Mouse (Mus musculus): ENCODE measurements around the gene Pcdh15. TPM values are rescaled to one million over a fixed set of nuclear protein-coding genes. Genes with fewer than 3 reads are reported as not detected.

Pcdh15 gene
- total and polyA plus RNA-seq, 3 experiments = not detected

DNA sequence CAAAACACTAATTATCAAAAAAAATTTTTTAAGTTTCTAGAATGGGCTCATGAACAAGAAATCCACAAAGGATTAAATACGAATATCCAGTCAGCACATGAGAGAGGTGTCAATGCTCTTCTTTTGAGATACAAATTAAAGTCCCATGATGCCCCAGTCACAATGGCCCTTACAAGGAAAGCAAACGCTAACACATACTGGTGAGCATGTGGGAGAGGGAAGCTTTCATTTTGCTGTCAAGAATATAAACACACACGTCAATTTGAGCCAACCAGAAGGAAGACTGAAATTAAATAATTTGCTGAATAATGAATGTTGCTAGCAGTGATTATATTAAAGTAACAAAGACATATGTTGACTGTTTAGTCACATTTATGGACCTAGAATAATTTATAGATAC lies 1470.5 kb downstream of the Pcdh15 start:
- no peaks in the 10 kb centered on the region for H3K36me3 ChIP-seq (ENCODE audit: control insufficient read depth in 1 of 2, insufficient read depth in 2 of 2, low read length in 2 of 2)
- DNase-seq (ENCODE audit: low read depth, low spot score) = no peak
- no peaks in the 10 kb centered on the region for H3K79me2 ChIP-seq (ENCODE audit: control insufficient read depth, insufficient read depth, low read length, poor library complexity)
- H3K4me3 ChIP-seq (ENCODE audit: control insufficient read depth in 1 of 2, insufficient read depth in 1 of 2, low read depth in 2 of 2, low read length in 2 of 2) = no peak overlapping the region
- TF ChIP-seq MXI1 (IDR thresholded peaks at IDR 0.05; ENCODE audit: low read depth, low read length) (no peak), NELFE (IDR thresholded peaks at IDR 0.05; ENCODE audit: low read depth, low read length) (no peak), MAFK (IDR thresholded peaks at IDR 0.05; ENCODE audit: borderline replicate concordance, low read depth, low read length) (no peak), POLR2AphosphoS5 (IDR thresholded peaks at IDR 0.05; ENCODE audit: borderline replicate concordance, low read depth, low read length) (no peak), MAX (IDR thresholded peaks at IDR 0.05; ENCODE audit: low read length) (no peak), UBTF (IDR thresholded peaks at IDR 0.05; ENCODE audit: borderline replicate concordance, insufficient read depth, low read depth, low read length) (no peak), USF2 (IDR thresholded peaks at IDR 0.05; ENCODE audit: borderline replicate concordance in 1 of 2, insufficient read depth in 1 of 2, low read depth in 1 of 2, low read length in 2 of 2) (no peak), ZC3H11A (IDR thresholded peaks at IDR 0.05; ENCODE audit: low read depth, low read length) (no peak), TBP (IDR thresholded peaks at IDR 0.05; ENCODE audit: low read depth, low read length) (no peak), MEF2A (IDR thresholded peaks at IDR 0.05; ENCODE audit: extremely low read depth, insufficient replicate concordance, low read depth, low read length, poor library complexity, severe bottlenecking) (no peak)
- no peak overlapping the region for H3K27ac ChIP-seq (ENCODE audit: control insufficient read depth, low read depth, low read length)
- H3K27me3 ChIP-seq (ENCODE audit: control insufficient read depth in 1 of 2, insufficient read depth in 2 of 2, low read length in 2 of 2) = no peaks in the 10 kb centered on the region
- H3K9me3 ChIP-seq (replicated peaks; ENCODE audit: insufficient read depth, low read length) = no peaks in the 10 kb centered on the region
- no peak overlapping the region for H3K9ac ChIP-seq (ENCODE audit: control insufficient read depth, low read depth, low read length, poor library complexity, severe bottlenecking)
- no peaks in the 10 kb centered on the region for H3K4me1 ChIP-seq (ENCODE audit: control insufficient read depth in 1 of 2, insufficient read depth in 2 of 2, low read length in 2 of 2)

DNA sequence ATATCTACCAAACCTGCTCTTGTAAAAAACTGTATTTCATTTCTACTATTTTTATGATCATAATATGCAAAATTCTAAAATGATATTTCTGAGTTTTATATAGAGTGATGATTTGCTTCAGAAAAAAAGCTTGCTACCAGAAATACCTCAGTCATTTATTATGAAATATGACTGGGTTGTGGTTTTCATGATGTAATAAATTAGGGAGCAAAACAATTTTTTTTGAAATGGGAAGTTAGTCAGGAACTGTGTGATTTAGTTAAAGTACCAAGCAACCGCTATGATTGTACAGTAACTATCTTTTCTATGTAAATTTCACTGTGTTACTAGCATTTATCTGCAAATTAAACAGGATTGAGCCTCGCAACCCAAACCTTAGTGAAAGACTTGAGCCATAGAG lies 1480.8 kb downstream of the Pcdh15 start:
- H3K4me1 ChIP-seq (ENCODE audit: control insufficient read depth in 1 of 2, insufficient read depth in 2 of 2, low read length in 2 of 2) = no peaks in the 10 kb centered on the region
- no peak overlapping the region for H3K9ac ChIP-seq (ENCODE audit: control insufficient read depth, low read depth, low read length, poor library complexity, severe bottlenecking)
- no peak overlapping the region for H3K4me3 ChIP-seq (ENCODE audit: control insufficient read depth in 1 of 2, insufficient read depth in 1 of 2, low read depth in 2 of 2, low read length in 2 of 2)
- no peaks in the 10 kb centered on the region for H3K79me2 ChIP-seq (ENCODE audit: control insufficient read depth, insufficient read depth, low read length, poor library complexity)
- no peaks in the 10 kb centered on the region for H3K9me3 ChIP-seq (replicated peaks; ENCODE audit: insufficient read depth, low read length)
- no peaks in the 10 kb centered on the region for H3K36me3 ChIP-seq (ENCODE audit: control insufficient read depth in 1 of 2, insufficient read depth in 2 of 2, low read length in 2 of 2)
- no peak for DNase-seq (ENCODE audit: low read depth, low spot score)
- H3K27me3 ChIP-seq (ENCODE audit: control insufficient read depth in 1 of 2, insufficient read depth in 2 of 2, low read length in 2 of 2) = no peaks in the 10 kb centered on the region
- TF ChIP-seq MYC (IDR thresholded peaks at IDR 0.05; ENCODE audit: low read depth, low read length) (no peak), MAFK (IDR thresholded peaks at IDR 0.05; ENCODE audit: borderline replicate concordance, low read depth, low read length) (no peak), CHD1 (IDR thresholded peaks at IDR 0.05; ENCODE audit: low read depth, low read length) (no peak), GATA1 (IDR thresholded peaks at IDR 0.05; ENCODE audit: low read depth, low read length) (no peak), ELF1 (IDR thresholded peaks at IDR 0.05; ENCODE audit: low read depth, low read length) (no peak), ZNF384 (IDR thresholded peaks at IDR 0.05; ENCODE audit: low read depth, low read length) (no peak), MXI1 (IDR thresholded peaks at IDR 0.05; ENCODE audit: low read depth, low read length) (no peak), E2F4 (IDR thresholded peaks at IDR 0.05; ENCODE audit: borderline replicate concordance, low read depth, low read length) (no peak), ZMIZ1 (IDR thresholded peaks at IDR 0.05; ENCODE audit: low read depth, low read length) (no peak), JUND (IDR thresholded peaks at IDR 0.05; ENCODE audit: low read depth, low read length) (no peak), BHLHE40 (IDR thresholded peaks at IDR 0.05; ENCODE audit: borderline replicate concordance, low read depth, low read length) (no peak), ZC3H11A (IDR thresholded peaks at IDR 0.05; ENCODE audit: low read depth, low read length) (no peak), POLR2AphosphoS5 (IDR thresholded peaks at IDR 0.05; ENCODE audit: borderline replicate concordance, low read depth, low read length) (no peak), MEF2A (IDR thresholded peaks at IDR 0.05; ENCODE audit: extremely low read depth, insufficient replicate concordance, low read depth, low read length, poor library complexity, severe bottlenecking) (no peak), GABPA (IDR thresholded peaks at IDR 0.05; ENCODE audit: low read depth, low read length) (no peak), NELFE (IDR thresholded peaks at IDR 0.05; ENCODE audit: low read depth, low read length) (no peak)
- H3K27ac ChIP-seq (ENCODE audit: control insufficient read depth, low read depth, low read length) = no peak overlapping the region

Measured in MEL (cell line).